Mouse (Mus musculus) brain, embryonic 14.5 days (tissue): ENCODE data around the gene Akap9.

ENCODE experiments used
- CTCF ChIP-seq: fragments of 200-500 bp; IDR thresholded peaks from 2 replicates; pipeline ENCODE4 v1.5.1; 2012; ENCODE audit warnings: inconsistent platforms, mild to moderate bottlenecking, moderate library complexity, borderline replicate concordance; ENCODE audit not compliant: insufficient read depth, insufficient read length; ENCODE audit errors: extremely low read depth
- POLR2A ChIP-seq: fragments of 200-500 bp; IDR thresholded peaks from 2 replicates; pipeline ENCODE4 v1.6.1; 2012; ENCODE audit warnings: mild to moderate bottlenecking, inconsistent platforms, borderline replicate concordance; ENCODE audit not compliant: poor library complexity, insufficient read depth, insufficient read length, severe bottlenecking; ENCODE audit errors: extremely low read depth

DNA sequence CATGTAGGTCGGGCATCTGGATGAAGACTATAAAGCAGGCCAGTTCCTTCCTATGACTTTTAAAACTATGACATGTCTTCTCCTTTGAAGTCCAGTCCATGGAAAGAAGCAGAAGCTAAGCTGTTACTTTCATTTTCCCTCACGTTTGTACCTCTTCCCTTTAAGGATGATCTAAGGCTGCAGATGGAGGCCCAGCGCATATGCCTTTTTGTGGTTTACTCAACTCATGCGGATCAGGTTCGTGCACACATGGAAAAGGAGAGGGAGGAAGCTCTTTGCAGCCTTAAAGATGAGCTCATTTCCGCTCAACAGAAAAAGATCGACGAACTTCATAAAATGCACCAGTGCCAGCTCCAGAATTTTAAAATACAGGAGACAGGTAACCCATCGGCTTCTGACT is 40.6 kb downstream of the Akap9 start:
- no peak for TF ChIP-seq CTCF
- TF ChIP-seq POLR2A: no peak
